Mouse (Mus musculus) c-Kit-positive CD71-negative TER-119-negative erythroid progenitor cells, embryonic 14.5 days (primary cell): Measurements from ENCODE around the gene Aaed1.

Experiments
- DNase-seq: peaks from one replicate; pipeline ENCODE4 v3.0.0-alpha.2; 2013; ENCODE audit warnings: low read depth

Aaed1 gene

GRCm38 (mm10) chr13:64312024-64312915 lies at the start of gene Aaed1:
Aaed1 (minus strand) TSS chr13:64312710.
- peak; percentile 49 for DNase-seq

GRCm38 (mm10) chr13:64362139-64362538 lies 49.6 kb upstream of the Aaed1 start:
- DNase-seq = no peak

GRCm38 (mm10) chr13:64361020-64361419 lies 48.5 kb upstream of the Aaed1 start:
- no peak for DNase-seq

- DNase-seq = no peak
Measured at GRCm38 (mm10) chr13:64359702-64360101, 47.2 kb upstream of the Aaed1 start.

GRCm38 (mm10) chr13:64358476-64358875 lies 46.0 kb upstream of the Aaed1 start:
- DNase-seq = no peak

GRCm38 (mm10) chr13:64357389-64357788 lies 44.9 kb upstream of the Aaed1 start:
- no peak for DNase-seq

GRCm38 (mm10) chr13:64349474-64349873 lies 37.0 kb upstream of the Aaed1 start:
- DNase-seq = no peak

- no peak for DNase-seq
Measured at GRCm38 (mm10) chr13:64344082-64344501, 31.6 kb upstream of the Aaed1 start.

- DNase-seq = no peak
Measured at GRCm38 (mm10) chr13:64343598-64343997, 31.1 kb upstream of the Aaed1 start.

GRCm38 (mm10) chr13:64335546-64336132 lies 23.1 kb upstream of the Aaed1 start:
- DNase-seq = no peak

GRCm38 (mm10) chr13:64333102-64333501 lies 20.6 kb upstream of the Aaed1 start:
- no peak for DNase-seq

GRCm38 (mm10) chr13:64332321-64332720 lies 19.8 kb upstream of the Aaed1 start:
- no peak for DNase-seq

- DNase-seq = no peak
Measured at GRCm38 (mm10) chr13:64322561-64323281, 10.2 kb upstream of the Aaed1 start.

GRCm38 (mm10) chr13:64320334-64320733 lies 7.8 kb upstream of the Aaed1 start:
- DNase-seq = no peak

GRCm38 (mm10) chr13:64319782-64320181 lies 7.3 kb upstream of the Aaed1 start:
- no peak for DNase-seq

GRCm38 (mm10) chr13:64318355-64318754 lies 5.8 kb upstream of the Aaed1 start:
- DNase-seq = no peak

GRCm38 (mm10) chr13:64315483-64316050 lies 3.1 kb upstream of the Aaed1 start:
- DNase-seq = peak; percentile 71

- no peak for DNase-seq
Measured at GRCm38 (mm10) chr13:64314041-64314440, 1.5 kb upstream of the Aaed1 start.

GRCm38 (mm10) chr13:64312916-64313289 lies 393 bp upstream of the Aaed1 start:
- no peak for DNase-seq

GRCm38 (mm10) chr13:64311266-64311665 lies 1.2 kb downstream of the Aaed1 start:
- DNase-seq = no peak

GRCm38 (mm10) chr13:64310585-64310984 lies 1.9 kb downstream of the Aaed1 start:
- DNase-seq = no peak

- DNase-seq = no peak
Measured at GRCm38 (mm10) chr13:64309842-64310241, 2.7 kb downstream of the Aaed1 start.
